Mouse (Mus musculus) limb, embryonic 13.5 days (tissue): ENCODE results near the gene Rad51d. TPM values are rescaled to one million over a fixed set of nuclear protein-coding genes. Genes with fewer than 3 reads are reported as not detected.
A peak's percentile ranks its signal among the peaks of the same experiment; 100 is the strongest.

ENCODE experiments used
- ATAC-seq: fragments of 200-750 bp; cut with Nextera tagmentation; 2 replicates; pipeline ENCODE4 v1.8.0; 2017; ENCODE audit warnings: low read depth, moderate number of reproducible peaks, moderate TSS enrichment; ENCODE audit not compliant: low FRiP score
- H3K27ac ChIP-seq: fragments of 300-500 bp; sonication (generic); 2 replicates; pipeline ENCODE4 v1.5.1; 2015; ENCODE audit warnings: inconsistent platforms, mild to moderate bottlenecking, moderate library complexity
- H3K27me3 ChIP-seq: fragments of 300-500 bp; sonication (generic); 2 replicates; pipeline ENCODE4 v1.6.1; 2015; ENCODE audit warnings: mild to moderate bottlenecking, inconsistent platforms
- H3K36me3 ChIP-seq: fragments of 300-500 bp; sonication (generic); 2 replicates; pipeline ENCODE4 v1.6.1; 2015; ENCODE audit warnings: inconsistent platforms, mild to moderate bottlenecking, moderate library complexity
- H3K4me1 ChIP-seq: fragments of 300-500 bp; sonication (generic); 2 replicates; pipeline ENCODE4 v1.6.1; 2015; ENCODE audit warnings: inconsistent platforms
- H3K4me2 ChIP-seq: fragments of 300-500 bp; sonication (generic); replicated peaks from 2 replicates; pipeline ENCODE4 v1.6.1; 2015; ENCODE audit warnings: inconsistent platforms, mild to moderate bottlenecking, moderate library complexity
- H3K4me3 ChIP-seq: fragments of 300-500 bp; sonication (generic); 2 replicates; pipeline ENCODE4 v1.5.1; 2015; ENCODE audit warnings: moderate library complexity, mild to moderate bottlenecking, inconsistent platforms
- H3K9ac ChIP-seq: fragments of 300-500 bp; sonication (generic); 2 replicates; pipeline ENCODE4 v1.6.1; 2015; ENCODE audit warnings: mild to moderate bottlenecking, inconsistent platforms
- H3K9me3 ChIP-seq: fragments of 300-500 bp; sonication (generic); 2 replicates; pipeline ENCODE4 v1.6.1; 2016; ENCODE audit warnings: inconsistent platforms
- WGBS: fragments of 180-500 bp; shearing (Covaris S2); methylation state at CpG from one replicate; pipeline ENCODE4 v1.1.7; 2015; 5-methylcytosine and 5-hydroxymethylcytosine counted together
- polyA plus RNA-seq: library from polyadenylated mRNA; unstranded; fragments of >200 nt; fragmentation: Nextera tagmentation; extraction: Ambion mirVana; gene quantifications from 2 replicates; pipeline ENCODE4 v1.2.1, GENCODE M21; 2015

Rad51d gene
- polyA plus RNA-seq, 1 experiment from 2014 or later: 12.6 TPM

- ATAC-seq: no peak
- Histone ChIP-seq H3K4me2 (no peak overlapping the region), H3K4me1 (peaks cover 14% of the 10 kb centered on the region), H3K27ac (no peak overlapping the region), H3K9me3 (no peaks in the 10 kb centered on the region), H3K27me3 (peaks cover 23% of the 10 kb centered on the region), H3K9ac (no peak overlapping the region), H3K4me3 (no peak overlapping the region), H3K36me3 (peaks cover 8% of the 10 kb centered on the region)
- 72% methylated on average over 11 of the region's 11 CpGs for WGBS
These were observed 20.4 kb upstream of the Rad51d start for GRCm38 (mm10) chr11:82910679-82911389.

DNA sequence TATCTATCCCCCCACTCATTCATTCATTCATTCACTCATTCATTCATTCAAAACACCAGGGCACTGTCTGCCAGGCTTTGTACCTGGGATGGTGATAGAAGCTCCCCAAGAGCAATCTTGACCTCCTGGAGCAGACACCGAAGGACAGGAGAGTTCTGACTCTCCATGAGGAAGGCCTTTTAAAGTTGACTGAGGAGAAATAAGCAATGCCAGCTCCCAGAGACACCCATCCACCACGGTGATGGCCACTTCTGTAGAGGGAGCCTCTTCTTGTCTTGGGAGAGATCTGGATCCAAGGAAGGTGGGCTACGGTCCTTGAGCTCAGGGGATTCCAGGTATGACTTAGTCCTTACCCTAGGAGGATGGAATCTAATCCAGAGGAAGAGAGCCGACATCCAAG is 19.8 kb upstream of the Rad51d start, which contains the start of gene Unc45b:
Gene Unc45b (plus strand): TSS at position 301 of the 400 bp plus-strand sequence.
- Histone ChIP-seq H3K4me3 (0 out of 2 replicates have a peak within 1 kb of the TSS, but pooled peaks have one; percentile 6), H3K27me3 (peaks cover 23% of the 10 kb centered on the region), H3K9ac (no peak within 1 kb of the TSS), H3K4me1 (peaks cover 14% of the 10 kb centered on the region), H3K4me2 (no peak within 1 kb of the TSS), H3K27ac (no peak within 1 kb of the TSS), H3K9me3 (no peaks in the 10 kb centered on the region), H3K36me3 (peaks cover 13% of the 10 kb centered on the region)
- ATAC-seq: no peak
- WGBS: 83% methylated on average over 4 of the region's 4 CpGs

- Histone ChIP-seq H3K9ac (peak overlapping the region; percentile 88), H3K9me3 (no peaks in the 10 kb centered on the region), H3K4me2 (peak overlapping the region; percentile 86), H3K4me1 (peaks cover 10% of the 10 kb centered on the region), H3K27me3 (peaks cover 14% of the 10 kb centered on the region), H3K27ac (no peak overlapping the region), H3K36me3 (peaks cover 30% of the 10 kb centered on the region), H3K4me3 (peak overlapping the region; percentile 87)
- 56% methylated on average over 10 of the region's 10 CpGs for WGBS
- no peak for ATAC-seq
These were observed 18.2 kb upstream of the Rad51d start for GRCm38 (mm10) chr11:82908608-82908989.

DNA sequence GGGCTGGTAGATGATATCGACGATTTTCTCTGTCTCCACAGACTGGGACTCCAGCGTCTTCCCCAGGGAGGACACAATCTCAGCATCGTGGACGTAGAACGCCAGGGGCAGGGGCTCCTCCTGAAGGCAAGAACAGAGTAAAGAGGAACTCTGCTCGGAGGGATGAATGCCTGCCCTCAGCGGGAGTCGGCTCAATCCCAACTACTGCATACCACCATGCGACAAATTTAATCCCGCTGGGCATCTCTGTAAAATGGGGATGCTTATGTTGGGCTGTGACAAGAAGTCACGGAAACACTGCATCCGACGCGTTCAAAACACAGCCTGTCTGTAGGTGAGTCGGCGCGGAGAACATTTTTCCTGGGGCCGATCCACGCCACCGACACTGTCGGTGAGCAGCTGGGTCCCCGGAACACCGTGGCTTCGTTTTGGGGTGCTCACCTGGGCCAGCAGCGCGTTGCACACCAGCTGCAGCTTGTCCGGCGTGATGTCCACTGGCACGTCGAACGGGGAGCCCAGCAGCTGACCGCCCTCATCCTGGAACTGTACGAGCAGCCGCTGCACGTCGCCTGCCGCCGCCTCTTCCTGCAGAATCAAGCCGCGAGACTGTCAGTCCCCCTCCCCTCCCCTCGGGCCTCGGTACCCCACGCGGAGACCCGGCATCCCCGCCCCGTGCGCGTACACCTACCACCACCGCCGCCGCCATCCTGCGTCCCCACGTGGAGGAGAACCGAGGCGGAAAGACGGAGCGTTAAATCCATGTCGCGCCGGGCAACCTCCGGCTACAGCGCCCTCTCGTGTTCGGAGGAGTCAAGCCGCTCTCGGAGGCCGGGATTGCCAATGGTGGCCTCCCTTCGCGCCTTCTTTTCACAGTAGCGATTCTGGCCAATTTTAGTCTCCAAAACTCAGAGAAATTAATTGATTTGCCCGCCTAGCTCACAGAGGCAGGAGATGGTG is 17.5 kb upstream of the Rad51d start, which contains the start of gene Nle1:
Gene Nle1 (minus strand): TSS at position 761 of the 957 bp plus-strand sequence.
- Histone ChIP-seq H3K9me3 (no peaks in the 10 kb centered on the region), H3K36me3 (peaks cover 37% of the 10 kb centered on the region), H3K27me3 (peaks cover 8% of the 10 kb centered on the region; the same call in 1 of the 2 replicates), H3K9ac (peak within 1 kb of the TSS; percentile 88), H3K4me2 (peak within 1 kb of the TSS; percentile 86), H3K4me3 (peak within 1 kb of the TSS; percentile 87), H3K27ac (no peak within 1 kb of the TSS), H3K4me1 (peaks cover 10% of the 10 kb centered on the region)
- WGBS: 1% methylated on average over 72 of the region's 73 CpGs
- ATAC-seq: peak; percentile 83

DNA sequence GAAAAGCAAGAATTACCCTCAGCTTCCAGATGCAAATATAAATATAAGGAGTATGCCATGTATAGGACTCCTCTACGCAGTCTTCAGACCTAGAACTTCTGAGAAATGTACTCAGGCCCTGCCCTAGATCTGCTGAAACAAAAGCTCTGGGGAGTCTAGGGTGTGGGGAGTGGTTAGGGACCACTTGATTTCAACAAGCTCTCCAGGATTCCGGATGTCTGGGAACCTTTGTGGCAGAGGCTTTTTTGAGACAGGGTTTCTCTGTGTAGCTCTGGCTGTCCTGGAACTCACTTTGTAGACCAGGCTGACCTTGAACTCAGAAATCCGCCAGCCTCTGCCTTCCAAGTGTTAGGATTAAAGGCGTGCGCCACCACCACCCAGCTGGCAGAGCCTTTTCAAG is 15.4 kb upstream of the Rad51d start:
- Histone ChIP-seq H3K9me3 (no peaks in the 10 kb centered on the region), H3K9ac (no peak overlapping the region), H3K4me1 (peaks cover 10% of the 10 kb centered on the region), H3K36me3 (peaks cover 56% of the 10 kb centered on the region), H3K4me2 (no peak overlapping the region), H3K4me3 (no peak overlapping the region), H3K27me3 (0 out of 2 replicates have a peak, but pooled peaks cover 4% of the 10 kb centered on the region), H3K27ac (no peak overlapping the region)
- no peak for ATAC-seq
- WGBS: 94% methylated on average over 5 of the region's 5 CpGs

- Histone ChIP-seq H3K36me3 (peaks cover 65% of the 10 kb centered on the region), H3K27ac (no peak overlapping the region), H3K4me3 (no peak overlapping the region), H3K27me3 (no peaks in the 10 kb centered on the region), H3K9me3 (no peaks in the 10 kb centered on the region), H3K9ac (no peak overlapping the region), H3K4me2 (no peak overlapping the region), H3K4me1 (peaks cover 10% of the 10 kb centered on the region)
- 64% methylated on average over 8 of the region's 8 CpGs for WGBS
- ATAC-seq: no peak
These were observed 14.5 kb upstream of the Rad51d start for GRCm38 (mm10) chr11:82904952-82905351.

- H3K4me1 ChIP-seq: no peaks in the 10 kb centered on the region
- H3K4me3 ChIP-seq: no peak overlapping the region
- 89% methylated on average over 20 of the region's 20 CpGs for WGBS
- peaks cover 70% of the 10 kb centered on the region for H3K36me3 ChIP-seq
- no peak overlapping the region for H3K9ac ChIP-seq
- no peaks in the 10 kb centered on the region for H3K27me3 ChIP-seq
- H3K9me3 ChIP-seq: no peaks in the 10 kb centered on the region
- no peak overlapping the region for H3K27ac ChIP-seq
- H3K4me2 ChIP-seq: no peak overlapping the region
- no peak for ATAC-seq
These were observed 11.3 kb upstream of the Rad51d start for GRCm38 (mm10) chr11:82901606-82902310.

DNA sequence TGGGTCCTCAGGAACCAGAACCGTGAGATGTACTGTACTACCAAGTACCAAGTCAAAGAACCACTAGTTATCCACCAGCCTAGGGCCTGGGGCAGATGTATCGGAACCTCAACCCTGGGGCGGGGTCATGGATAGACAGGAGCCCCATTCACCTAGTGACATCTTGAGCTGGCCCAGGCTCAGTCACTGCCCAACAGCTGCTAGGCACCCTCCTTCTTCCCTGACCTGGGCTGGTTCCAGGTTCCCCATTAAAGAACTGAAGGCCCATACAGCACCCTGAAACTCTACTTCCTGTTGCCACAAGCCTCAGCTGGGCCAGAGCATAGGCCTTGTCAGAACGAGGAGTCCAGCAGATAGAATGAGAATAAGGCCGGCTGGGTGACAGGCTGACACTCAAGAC is 9.3 kb upstream of the Rad51d start:
- H3K36me3 ChIP-seq: peaks cover 51% of the 10 kb centered on the region
- no peak overlapping the region for H3K4me3 ChIP-seq
- no peak overlapping the region for H3K27ac ChIP-seq
- no peaks in the 10 kb centered on the region for H3K27me3 ChIP-seq
- no peak overlapping the region for H3K9ac ChIP-seq
- no peak overlapping the region for H3K4me2 ChIP-seq
- H3K9me3 ChIP-seq: no peaks in the 10 kb centered on the region
- no peaks in the 10 kb centered on the region for H3K4me1 ChIP-seq
- 95% methylated on average over 5 of the region's 5 CpGs for WGBS
- ATAC-seq: no peak

GRCm38 (mm10) chr11:82897478-82897877 is 7.1 kb upstream of the Rad51d start:
- no peak for ATAC-seq
- no peak overlapping the region for H3K4me2 ChIP-seq

DNA sequence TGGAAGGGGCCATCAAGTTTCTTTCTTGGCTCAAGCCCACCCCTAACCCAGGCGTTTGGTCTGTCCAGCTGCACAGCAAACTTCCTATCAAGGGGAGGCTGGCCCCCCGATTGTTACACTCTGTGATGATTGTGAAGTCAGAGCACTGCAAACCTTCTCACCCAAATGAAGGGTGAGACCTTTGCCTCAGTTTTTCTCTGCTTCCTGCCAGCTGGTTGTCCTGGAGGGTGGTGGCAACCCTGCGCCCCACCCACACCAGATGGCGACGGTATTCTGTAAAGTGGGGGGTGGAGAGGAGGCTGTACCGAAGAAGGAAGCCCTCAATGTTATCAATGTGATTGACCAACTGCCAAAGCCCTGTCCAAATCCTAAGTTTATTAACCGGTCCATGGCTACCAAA is 1.5 kb upstream of the Rad51d start, which contains the start of gene Fndc8:
Gene Fndc8 (plus strand): TSS at position 189 of the 400 bp plus-strand sequence.
- WGBS: 54% methylated on average over 7 of the region's 7 CpGs

More at GRCm38 (mm10) chr11:82897478-82897877, 7.1 kb upstream of the Rad51d start:
- Histone ChIP-seq H3K36me3 (peaks cover 29% of the 10 kb centered on the region), H3K9ac (no peak overlapping the region), H3K4me1 (no peaks in the 10 kb centered on the region), H3K27me3 (0 out of 2 replicates have a peak, but pooled peaks cover 3% of the 10 kb centered on the region), H3K27ac (no peak overlapping the region), H3K4me3 (no peak overlapping the region), H3K9me3 (no peaks in the 10 kb centered on the region)
- WGBS: 88% methylated on average over 10 of the region's 10 CpGs

GRCm38 (mm10) chr11:82889524-82890341 is 681 bp downstream of the Rad51d start:
- H3K27me3 ChIP-seq: peaks cover 15% of the 10 kb centered on the region; the same call in 1 of the 2 replicates
- peak overlapping the region; percentile 75 for H3K9ac ChIP-seq
- ATAC-seq: no peak
- peak overlapping the region; percentile 83 for H3K4me2 ChIP-seq
- H3K4me3 ChIP-seq: peak overlapping the region; percentile 64
- H3K4me1 ChIP-seq: peaks cover 19% of the 10 kb centered on the region
- H3K36me3 ChIP-seq: no peaks in the 10 kb centered on the region
- WGBS: 7% methylated on average over 31 of the region's 31 CpGs
- H3K27ac ChIP-seq: peak overlapping the region; percentile 61
- H3K9me3 ChIP-seq: no peaks in the 10 kb centered on the region

More for the DNA sequence above, 1.5 kb upstream of the Rad51d start, which contains the start of gene Fndc8:
- no peak within 1 kb of the TSS for H3K4me3 ChIP-seq
- H3K4me2 ChIP-seq: no peak within 1 kb of the TSS
- no peak for ATAC-seq
- H3K9ac ChIP-seq: no peak within 1 kb of the TSS
- peaks cover 15% of the 10 kb centered on the region; the same call in 1 of the 2 replicates for H3K27me3 ChIP-seq
- H3K4me1 ChIP-seq: peaks cover 19% of the 10 kb centered on the region
- no peaks in the 10 kb centered on the region for H3K9me3 ChIP-seq
- no peak within 1 kb of the TSS for H3K27ac ChIP-seq
- no peaks in the 10 kb centered on the region for H3K36me3 ChIP-seq
